Mouse (Mus musculus): ENCODE measurements at regions not wholly inside any gene's neighbourhood (a gene's known extent, or its start where the extent isn't known, plus 50 kb on each side); places are given as distances from the start of the nearest gene placed in this dataset.
A peak's percentile ranks its signal among the peaks of the same experiment; 100 is the strongest.

DNA sequence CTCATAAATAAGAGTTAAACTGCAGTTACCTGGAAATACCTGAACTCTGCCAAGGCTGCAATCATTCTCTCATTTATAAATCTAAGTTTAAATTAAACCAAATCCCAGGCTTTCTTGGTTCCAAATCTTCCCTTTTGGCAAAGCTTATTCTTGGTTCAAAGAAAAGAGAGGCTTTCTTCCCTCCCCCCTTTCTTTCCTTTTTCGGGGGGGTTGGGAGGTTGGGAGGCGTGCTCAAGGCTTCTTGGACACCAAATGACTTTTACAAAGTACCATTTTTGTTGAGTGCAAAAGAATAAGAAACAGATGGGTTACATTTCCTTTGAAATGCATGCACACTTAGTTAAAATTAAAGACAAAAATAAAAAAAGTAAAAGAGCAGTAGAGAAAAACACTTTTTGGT is 105.4 kb upstream of the Mroh9 start:
- DNase-seq (ENCODE audit: low spot score in 2 of 2) = no peak

DNA sequence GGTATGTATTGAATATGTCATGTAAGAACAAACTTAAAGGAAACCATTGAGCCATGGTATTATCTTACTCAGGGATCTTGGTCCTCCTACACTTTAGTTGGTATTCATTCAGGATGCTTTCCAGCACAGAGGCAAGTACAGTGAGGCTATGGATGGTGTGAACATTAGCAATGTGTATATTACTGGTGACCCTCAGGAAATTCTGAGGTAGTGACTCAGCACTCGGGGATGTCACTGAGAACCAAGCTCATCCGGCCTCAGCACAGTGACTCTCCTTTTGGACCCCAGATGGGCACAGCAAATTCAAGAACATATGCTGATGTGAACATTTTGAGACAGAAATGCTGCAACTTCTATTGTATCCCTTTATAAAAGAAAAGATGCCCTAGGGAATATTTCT is 96.4 kb upstream of the Mroh9 start:
- DNase-seq (ENCODE audit: low spot score in 2 of 2) = no peak

DNA sequence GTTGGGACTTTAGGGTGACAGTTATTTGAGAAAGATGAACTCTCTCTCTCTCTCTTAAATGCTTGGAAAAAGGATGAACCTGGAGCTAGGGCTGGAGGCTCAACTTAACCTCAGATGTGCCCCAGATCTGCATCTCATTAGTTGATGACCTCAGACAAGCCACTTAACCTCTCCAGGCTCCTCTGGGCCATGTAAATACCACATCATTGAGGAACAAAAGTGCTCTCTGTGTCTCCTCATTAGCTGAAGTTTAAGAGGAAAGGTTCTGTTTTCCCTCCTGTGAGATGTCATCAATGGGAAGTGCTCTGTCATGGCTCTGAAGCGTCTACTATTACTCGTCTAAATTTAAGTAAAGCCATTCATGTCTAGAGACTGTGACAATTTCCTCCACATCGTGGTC is 91.5 kb upstream of the Mroh9 start:
- no peak for DNase-seq (ENCODE audit: low spot score in 2 of 2)

DNA sequence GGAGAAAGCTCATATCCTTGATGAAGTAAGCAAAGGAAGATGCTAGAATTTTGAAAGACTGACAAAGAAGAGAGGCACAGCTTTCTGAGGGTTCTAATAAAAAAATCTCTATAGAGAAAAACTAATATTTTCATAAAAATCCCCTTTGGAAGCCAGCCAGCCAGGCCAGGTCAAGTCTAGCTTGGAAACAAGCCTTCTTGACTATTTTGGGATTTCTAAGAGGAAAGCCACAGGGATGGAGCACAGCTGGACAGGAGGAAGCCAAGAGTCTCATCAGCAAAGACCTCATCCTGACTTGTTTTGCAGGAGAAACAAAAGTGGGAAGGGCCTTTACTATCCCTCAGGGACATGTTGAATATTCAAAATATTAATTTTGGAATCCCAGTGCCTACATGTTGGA is 81.6 kb upstream of the Mroh9 start:
- no peak for DNase-seq (ENCODE audit: low spot score in 2 of 2)

DNA sequence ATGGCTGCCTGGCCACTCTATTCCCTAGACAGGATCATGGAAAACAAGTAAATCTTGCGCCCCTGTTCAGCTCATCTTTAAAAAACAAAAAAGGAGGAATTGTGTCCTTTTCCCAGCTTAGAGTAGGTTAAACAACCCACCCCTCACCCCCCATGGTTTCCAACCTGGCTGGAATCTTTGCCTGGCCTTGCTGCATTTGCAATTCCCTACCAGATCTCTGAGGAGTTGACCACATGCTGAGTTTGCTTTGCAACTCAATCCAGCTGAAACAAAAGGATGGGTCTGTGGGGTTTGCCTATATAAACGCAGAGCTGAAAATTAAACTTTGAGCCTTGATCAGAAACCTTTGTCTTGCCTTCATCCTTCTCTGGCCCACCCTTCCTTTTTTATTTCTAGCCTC is 78.2 kb upstream of the Mroh9 start:
- no peak for DNase-seq (ENCODE audit: low spot score in 2 of 2)

DNA sequence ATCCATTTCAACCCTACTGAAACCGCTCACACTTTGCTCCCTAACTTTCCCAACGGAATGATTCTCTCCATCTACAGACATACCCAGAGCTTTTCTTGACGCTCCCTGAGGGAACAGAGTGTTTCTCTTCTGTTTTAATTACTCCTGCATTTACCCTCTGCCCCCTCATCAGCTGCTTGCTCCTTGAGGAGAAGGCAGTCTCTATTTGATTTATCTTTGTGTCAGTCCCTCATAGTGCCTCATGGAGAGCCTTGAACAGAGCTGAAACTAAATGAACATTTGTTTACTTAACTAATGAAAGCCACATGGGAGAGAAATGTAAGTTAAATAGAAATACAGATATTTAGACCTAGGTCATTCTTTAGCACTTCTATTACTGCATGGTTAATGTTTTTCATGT is 74.4 kb upstream of the Mroh9 start:
- no peak for DNase-seq (ENCODE audit: low spot score in 2 of 2)

DNA sequence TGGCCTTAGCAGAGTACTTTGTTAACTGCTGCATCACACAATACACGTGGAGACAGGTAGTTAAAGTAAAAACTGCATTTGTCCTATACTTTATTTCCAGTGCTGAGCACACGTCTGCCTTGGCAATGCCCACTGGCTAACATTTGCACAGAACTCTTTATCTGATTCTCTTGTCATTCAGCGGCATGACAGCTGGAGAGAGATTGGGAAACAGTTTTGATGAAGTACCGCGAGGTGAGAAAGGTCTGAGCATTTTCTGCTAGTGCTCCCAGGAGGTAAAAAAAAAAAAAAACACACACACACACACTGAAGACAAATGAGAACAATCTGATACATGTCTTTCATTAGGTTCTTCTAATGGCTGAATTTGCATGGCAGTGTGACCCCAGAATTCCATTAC is 73.0 kb upstream of the Mroh9 start:
- DNase-seq (ENCODE audit: low spot score in 2 of 2) = no peak

DNA sequence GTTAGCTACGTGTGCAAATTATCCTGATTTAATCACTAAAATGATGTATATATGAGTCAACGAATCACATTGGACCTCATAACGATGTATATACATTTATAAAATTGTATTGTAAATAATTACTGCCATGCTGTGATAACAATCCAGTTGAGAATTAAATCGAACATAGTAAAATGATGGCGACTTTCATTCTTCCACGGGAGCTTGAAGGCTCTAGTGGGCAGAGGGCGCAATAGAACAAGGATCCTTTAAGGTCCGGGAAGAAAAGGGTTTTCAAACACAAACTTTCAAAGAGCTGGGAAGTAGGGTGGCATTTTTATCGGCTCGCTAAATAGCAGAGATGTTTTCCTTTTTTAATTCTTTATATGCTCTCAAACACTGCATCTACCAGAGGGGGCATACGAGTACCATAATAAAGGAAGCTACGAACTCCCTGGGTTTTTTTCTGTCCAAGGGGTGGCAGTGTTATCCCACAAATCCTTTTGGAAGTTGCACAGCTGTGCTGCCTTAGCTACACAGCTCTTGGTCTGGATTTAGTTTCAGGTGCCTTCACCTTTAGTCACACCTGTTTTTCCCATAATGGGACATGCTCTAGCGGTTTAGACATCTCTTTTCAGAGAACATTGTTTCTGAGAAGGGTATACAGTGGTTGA is 64.9 kb upstream of the Mroh9 start:
- peak; percentile 77 to 83 for DNase-seq (ENCODE audit: low spot score in 2 of 2)

DNA sequence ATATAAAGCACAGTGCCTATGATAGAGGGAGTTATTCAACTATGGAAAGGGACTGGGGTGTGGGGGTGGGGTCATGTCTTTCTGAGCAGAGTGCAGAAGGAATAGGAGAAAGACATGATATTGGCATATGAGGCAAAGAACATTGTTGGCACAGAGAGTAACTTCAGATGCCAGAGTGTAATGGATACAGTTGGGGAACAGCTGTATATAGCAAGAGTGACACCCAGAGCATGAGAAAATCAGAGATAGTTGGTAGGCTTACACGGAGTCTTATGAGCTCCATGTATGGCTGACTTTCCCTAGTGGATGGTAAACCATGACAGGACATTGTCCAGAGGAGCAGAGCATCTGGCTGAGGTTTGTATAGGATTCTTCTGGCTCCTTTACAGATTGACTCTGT is 61.2 kb upstream of the Mroh9 start:
- no peak for DNase-seq (ENCODE audit: low spot score in 2 of 2)

DNA sequence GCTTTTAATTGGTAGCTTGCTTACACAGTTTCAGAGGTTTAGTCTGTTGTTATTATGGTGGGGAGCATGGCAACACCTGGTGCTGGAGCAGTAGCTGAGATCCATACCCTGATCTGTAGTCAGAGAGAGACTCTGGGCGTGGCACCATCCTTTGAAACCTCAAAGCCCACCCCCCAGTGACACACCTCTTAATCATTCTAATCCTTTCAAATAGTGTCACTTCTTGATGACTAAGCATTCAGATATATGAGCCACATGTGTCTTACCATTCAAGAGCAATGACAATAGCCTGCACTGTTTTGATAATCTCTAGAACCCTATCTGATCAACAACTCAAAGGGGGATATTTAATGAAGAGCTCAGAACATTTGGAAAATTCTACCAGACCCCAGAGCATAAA is 57.6 kb upstream of the Mroh9 start:
- no peak for DNase-seq (ENCODE audit: low spot score in 2 of 2)

DNA sequence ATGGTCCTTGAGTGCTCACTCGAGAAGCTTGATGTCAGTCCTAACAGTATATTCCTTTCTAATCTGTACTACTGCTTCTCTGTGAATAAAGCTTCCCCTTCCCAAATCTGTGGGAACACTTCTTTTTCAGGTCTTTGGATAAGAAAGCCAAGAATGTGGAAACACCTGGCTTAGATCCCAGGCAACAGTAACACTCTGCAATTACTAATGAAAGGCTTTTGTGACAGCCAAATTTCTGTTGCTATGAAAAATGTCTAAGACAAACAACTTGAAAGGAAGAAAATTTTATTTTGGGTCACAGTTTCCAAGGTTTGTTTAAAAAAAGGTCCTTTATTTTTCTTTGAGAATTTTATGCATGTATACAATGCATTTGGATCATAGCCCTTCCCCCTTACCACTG is 56.0 kb upstream of the Mroh9 start:
- peak; percentile 21 to 34 for DNase-seq (ENCODE audit: low spot score in 2 of 2)

DNA sequence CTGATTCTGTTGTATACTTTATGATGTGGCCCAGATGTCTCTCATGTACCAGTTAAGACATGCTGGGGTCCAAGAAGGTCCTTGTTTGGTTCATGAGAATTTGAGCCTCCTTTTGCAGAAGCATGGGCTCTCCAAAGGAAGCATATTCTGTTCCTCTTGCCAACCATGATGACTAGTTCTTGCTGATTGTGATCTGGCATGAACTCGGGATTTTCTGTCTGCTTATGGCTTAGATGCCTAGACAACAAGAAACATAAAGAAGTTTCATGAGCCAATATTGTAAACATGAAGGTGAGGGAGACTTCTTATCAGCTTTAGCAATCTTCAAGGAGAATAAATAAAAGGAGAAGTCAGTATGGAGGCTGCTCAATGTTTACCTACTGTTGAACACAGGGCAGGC is 52.7 kb upstream of the Mroh9 start:
- no peak for DNase-seq (ENCODE audit: low spot score in 2 of 2)

All from right cerebral cortex, postnatal 10 days (tissue).